ENCODE assay signal across 9 mouse cellular contexts in the genomic region with DNA sequence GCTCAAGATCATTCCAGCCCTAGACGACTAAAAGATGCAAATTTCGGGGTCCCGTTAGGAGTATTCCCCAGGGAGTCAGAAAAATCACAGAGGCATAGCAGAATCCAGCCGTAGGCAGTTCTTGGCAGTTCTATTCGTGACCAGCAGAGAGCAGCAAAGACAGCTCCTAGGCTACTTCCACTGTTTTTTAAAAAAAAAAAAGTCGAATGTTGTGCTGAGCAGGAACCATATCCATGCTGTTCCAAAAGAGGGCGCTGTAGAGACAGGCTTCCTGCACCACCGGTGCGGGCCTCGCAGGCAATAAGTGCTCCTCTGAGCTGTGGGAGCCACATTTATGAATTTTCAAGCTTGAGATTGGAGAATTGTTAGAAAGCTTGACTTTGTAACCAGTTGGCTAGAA. TPM values are rescaled to one million over a fixed set of nuclear protein-coding genes. Genes with fewer than 3 reads are reported as not detected.
DNase-seq lines count a peak whose midpoint lies in the region; ATAC-seq and TF ChIP-seq lines count a peak whose summit lies in the region.
"Had no signal": no experiment of that assay in that cellular context is flagged by ENCODE, and none has a peak within 500 bp of the region (broad histone marks: within the 10 kb centered on the region; RNA-seq: fewer than 3 reads in every experiment).

No protein-coding gene starts in this region.

- peak; percentile 67 for DNase-seq in hindbrain, embryonic 10.5 days (ENCODE audit: low spot score)
- DNase-seq in hindbrain, postnatal 0 days (ENCODE audit: low spot score): peak; percentile 95
- DNase-seq in left cerebral cortex, postnatal 10 days (ENCODE audit: extremely low spot score in 1 of 2, low spot score in 2 of 2): peak; percentile 82 to 86
- peak; percentile 55 for DNase-seq in neural tube, embryonic 10.5 days (ENCODE audit: extremely low spot score, low spot score)
- peak; percentile 77 for DNase-seq in stomach, postnatal 0 days (ENCODE audit: low spot score)

- H3K4me1 ChIP-seq in hindbrain, embryonic 10.5 days (replicated peaks): no peaks in the 10 kb centered on the region
- H3K4me1 ChIP-seq in hindbrain, embryonic 12.5 days: no peaks in the 10 kb centered on the region
- H3K4me1 ChIP-seq in bone marrow, adult 2 months (ENCODE audit: control insufficient read depth, insufficient read depth, low read length): peaks cover 6% of the 10 kb centered on the region
- no peaks in the 10 kb centered on the region for H3K4me1 ChIP-seq in embryonic fibroblast, embryonic 13.5 days (ENCODE audit: control insufficient read depth, insufficient read depth, low read length)
- H3K4me1 ChIP-seq in hindbrain, postnatal 0 days (ENCODE audit: insufficient read depth, low read length): no peaks in the 10 kb centered on the region
- H3K4me1 ChIP-seq in stomach, postnatal 0 days (replicated peaks; ENCODE audit: control insufficient read depth, insufficient read depth): no peaks in the 10 kb centered on the region

- no peak overlapping the region for H3K4me2 ChIP-seq in hindbrain, embryonic 12.5 days (replicated peaks)
- H3K4me2 ChIP-seq in hindbrain, postnatal 0 days (ENCODE audit: low read depth, low read length): no peak overlapping the region
- no peak overlapping the region for H3K4me2 ChIP-seq in stomach, postnatal 0 days (replicated peaks; ENCODE audit: low read depth)

- peak; percentile 69 for TF ChIP-seq CTCF in bone marrow, adult 2 months (IDR thresholded peaks at IDR 0.05; ENCODE audit: control insufficient read depth, insufficient read depth, low read length)
- 0 out of 2 replicates have a peak, but pooled peaks have one; percentile 31 for TF ChIP-seq CTCF in embryonic fibroblast, embryonic 13.5 days (IDR thresholded peaks at IDR 0.05; ENCODE audit: borderline replicate concordance, insufficient read depth, low read length)
- TF ChIP-seq CTCF in hindbrain, postnatal 0 days (IDR thresholded peaks at IDR 0.05; ENCODE audit: low read depth): peak; percentile 94
- TF ChIP-seq CTCF in stomach, postnatal 0 days (IDR thresholded peaks at IDR 0.05; ENCODE audit: low read depth): peak; percentile 96

- TF ChIP-seq EP300 in stomach, postnatal 0 days (optimal IDR thresholded peaks at IDR 0.05): no peak

- TF ChIP-seq POLR2A in bone marrow, adult 2 months (IDR thresholded peaks at IDR 0.05; ENCODE audit: borderline replicate concordance, control insufficient read depth, low read depth, low read length): no peak
- TF ChIP-seq POLR2A in embryonic fibroblast, embryonic 13.5 days (IDR thresholded peaks at IDR 0.05; ENCODE audit: low read depth, low read length): no peak

- no peak overlapping the region for H3K4me3 ChIP-seq in hindbrain, embryonic 10.5 days
- no peak overlapping the region for H3K4me3 ChIP-seq in hindbrain, embryonic 12.5 days
- H3K4me3 ChIP-seq in bone marrow, adult 2 months (replicated peaks; ENCODE audit: control insufficient read depth, low read depth, low read length): no peak overlapping the region
- no peak overlapping the region for H3K4me3 ChIP-seq in embryonic fibroblast, embryonic 13.5 days (ENCODE audit: insufficient read depth, low read length)
- no peak overlapping the region for H3K4me3 ChIP-seq in hindbrain, postnatal 0 days (ENCODE audit: low read length)
- no peak overlapping the region for H3K4me3 ChIP-seq in stomach, postnatal 0 days (ENCODE audit: low read depth, low read length)

- WGBS in hindbrain, embryonic 10.5 days: 10% methylated on average over 10 of the region's 10 CpGs
- WGBS in hindbrain, embryonic 12.5 days: 10% methylated on average over 10 of the region's 10 CpGs
- WGBS in bone marrow, adult 2 months: 3% methylated on average over 10 of the region's 10 CpGs
- whole genome bisulfite sequencing in hindbrain, postnatal 0 days: 6% methylated on average over 10 of the region's 10 CpGs
- 9% methylated on average over 10 of the region's 10 CpGs for WGBS in stomach, postnatal 0 days

- no peaks in the 10 kb centered on the region for H3K27me3 ChIP-seq in hindbrain, embryonic 10.5 days (ENCODE audit: insufficient read depth, poor library complexity, severe bottlenecking)
- no peaks in the 10 kb centered on the region for H3K27me3 ChIP-seq in hindbrain, embryonic 12.5 days
- H3K27me3 ChIP-seq in hindbrain, postnatal 0 days (ENCODE audit: insufficient read depth, low read length): no peaks in the 10 kb centered on the region
- H3K27me3 ChIP-seq in stomach, postnatal 0 days (ENCODE audit: control insufficient read depth, insufficient read depth, low read length): no peaks in the 10 kb centered on the region

- H3K9me3 ChIP-seq in hindbrain, embryonic 10.5 days: no peaks in the 10 kb centered on the region; the same call in 1 of the 2 replicates
- no peaks in the 10 kb centered on the region for H3K9me3 ChIP-seq in hindbrain, embryonic 12.5 days (replicated peaks)
- no peaks in the 10 kb centered on the region for H3K9me3 ChIP-seq in hindbrain, postnatal 0 days (ENCODE audit: low read length)
- no peaks in the 10 kb centered on the region for H3K9me3 ChIP-seq in stomach, postnatal 0 days (ENCODE audit: control insufficient read depth, low read length)

- no peak overlapping the region for H3K27ac ChIP-seq in hindbrain, embryonic 10.5 days
- no peak overlapping the region for H3K27ac ChIP-seq in hindbrain, embryonic 12.5 days
- H3K27ac ChIP-seq in bone marrow, adult 2 months (ENCODE audit: control insufficient read depth, insufficient read depth, low read depth, low read length, poor library complexity): no peak overlapping the region
- H3K27ac ChIP-seq in embryonic fibroblast, embryonic 13.5 days (ENCODE audit: insufficient read depth, low read length): no peak overlapping the region
- H3K27ac ChIP-seq in hindbrain, postnatal 0 days: no peak overlapping the region
- no peak overlapping the region for H3K27ac ChIP-seq in stomach, postnatal 0 days (replicated peaks)

- no peak for ATAC-seq in hindbrain, embryonic 12.5 days (ENCODE audit: low FRiP score)
- ATAC-seq in hindbrain, postnatal 0 days: peak; percentile 82
- peak; percentile 64; the same call in 1 of the 2 replicates for ATAC-seq in stomach, postnatal 0 days (ENCODE audit: low FRiP score, low TSS enrichment)

- H3K36me3 ChIP-seq in hindbrain, embryonic 10.5 days: no peaks in the 10 kb centered on the region
- no peaks in the 10 kb centered on the region for H3K36me3 ChIP-seq in hindbrain, embryonic 12.5 days
- no peaks in the 10 kb centered on the region for H3K36me3 ChIP-seq in hindbrain, postnatal 0 days (ENCODE audit: insufficient read depth, low read length)
- H3K36me3 ChIP-seq in stomach, postnatal 0 days (ENCODE audit: control insufficient read depth, insufficient read depth, low read length): no peaks in the 10 kb centered on the region

- H3K9ac ChIP-seq in hindbrain, embryonic 12.5 days: no peak overlapping the region
- H3K9ac ChIP-seq in hindbrain, postnatal 0 days (replicated peaks; ENCODE audit: low read length): no peak overlapping the region
- no peak overlapping the region for H3K9ac ChIP-seq in stomach, postnatal 0 days (ENCODE audit: low read length)

- intact Hi-C loops in left cerebral cortex, postnatal 10 days (cut with DNase I): loop anchor here (5.0 to 10.0 kb wide), 3 partner anchors 42 to 250 kb away; no protein-coding TSS in a partner anchor

RNA-seq across cellular contexts. Expression of a gene that starts 1.3 kb away (rescaled TPM):
- 35.8 and 36.8 TPM in 2 replicates for polyA plus RNA-seq in hindbrain, embryonic 10.5 days (2016; fragmentation: Nextera tagmentation; extraction: Ambion mirVana)
- 24.2 and 26.0 TPM in 2 replicates for polyA plus RNA-seq in hindbrain, embryonic 12.5 days (2016; fragmentation: Nextera tagmentation; extraction: Ambion mirVana)
- polyA plus RNA-seq in bone marrow, adult 2 months (2011; ENCODE audit: insufficient read depth, insufficient read length, low replicate concordance, missing spikeins): 4.2 and 7.9 TPM in 2 replicates
- polyA plus RNA-seq in embryonic fibroblast, embryonic 13.5 days (2011; ENCODE audit: insufficient read length, low read depth, missing spikeins): 23.6 and 25.4 TPM in 2 replicates
- total RNA-seq in hindbrain, postnatal 0 days (2014; rRNA removed): 21.1 and 27.2 TPM in 2 replicates
- polyA plus RNA-seq in hindbrain, postnatal 0 days (2015; fragmentation: Nextera tagmentation; extraction: Ambion mirVana): 14.3 and 15.1 TPM in 2 replicates
- total RNA-seq in left cerebral cortex, postnatal 10 days (2021): 10 to 100 TPM; 15.6 to 16.2 TPM
- 6.9 and 7.2 TPM in 2 replicates for polyA plus RNA-seq in stomach, postnatal 0 days (2015; fragmentation: Nextera tagmentation; extraction: Ambion mirVana)

RNA-seq across cellular contexts. Expression of a gene that starts 16.1 kb away (rescaled TPM):
- polyA plus RNA-seq in hindbrain, embryonic 10.5 days (2016; fragmentation: Nextera tagmentation; extraction: Ambion mirVana): 0.17 TPM in 1 of 2 replicates, not detected in the other
- polyA plus RNA-seq in hindbrain, embryonic 12.5 days (2016; fragmentation: Nextera tagmentation; extraction: Ambion mirVana): 0.34 and 0.85 TPM in 2 replicates
- 4.1 and 4.2 TPM in 2 replicates for polyA plus RNA-seq in bone marrow, adult 2 months (2011; ENCODE audit: insufficient read depth, insufficient read length, low replicate concordance, missing spikeins)
- 0.79 TPM in 1 of 2 replicates, not detected in the other for polyA plus RNA-seq in embryonic fibroblast, embryonic 13.5 days (2011; ENCODE audit: insufficient read length, low read depth, missing spikeins)
- 0.29 and 0.31 TPM in 2 replicates for total RNA-seq in hindbrain, postnatal 0 days (2014; rRNA removed)
- polyA plus RNA-seq in hindbrain, postnatal 0 days (2015; fragmentation: Nextera tagmentation; extraction: Ambion mirVana): 0.13 and 0.23 TPM in 2 replicates
- total RNA-seq in left cerebral cortex, postnatal 10 days (2021): 1 to 10 TPM in 1 of 2 experiments, under 1 TPM in 1; 0.79 to 1.5 TPM
- 0.21 and 0.36 TPM in 2 replicates for polyA plus RNA-seq in stomach, postnatal 0 days (2015; fragmentation: Nextera tagmentation; extraction: Ambion mirVana)

RNA-seq across cellular contexts. Expression of a gene that starts 50.8 kb away (rescaled TPM):
- polyA plus RNA-seq in hindbrain, embryonic 10.5 days (2016; fragmentation: Nextera tagmentation; extraction: Ambion mirVana): not detected in 2 replicates
- polyA plus RNA-seq in hindbrain, embryonic 12.5 days (2016; fragmentation: Nextera tagmentation; extraction: Ambion mirVana): not detected in 2 replicates
- polyA plus RNA-seq in bone marrow, adult 2 months (2011; ENCODE audit: insufficient read depth, insufficient read length, low replicate concordance, missing spikeins): not detected in 2 replicates
- polyA plus RNA-seq in embryonic fibroblast, embryonic 13.5 days (2011; ENCODE audit: insufficient read length, low read depth, missing spikeins): not detected in 2 replicates
- not detected in 2 replicates for total RNA-seq in hindbrain, postnatal 0 days (2014; rRNA removed)
- polyA plus RNA-seq in hindbrain, postnatal 0 days (2015; fragmentation: Nextera tagmentation; extraction: Ambion mirVana): not detected in 2 replicates
- total RNA-seq in left cerebral cortex, postnatal 10 days (2021): not detected
- not detected in 2 replicates for polyA plus RNA-seq in stomach, postnatal 0 days (2015; fragmentation: Nextera tagmentation; extraction: Ambion mirVana)
- total RNA-seq: adrenal gland, postnatal 4 days had no signal

RNA-seq across cellular contexts. Expression of a gene that starts 53.0 kb away (rescaled TPM):
- 8.0 and 9.1 TPM in 2 replicates for polyA plus RNA-seq in hindbrain, embryonic 10.5 days (2016; fragmentation: Nextera tagmentation; extraction: Ambion mirVana)
- polyA plus RNA-seq in hindbrain, embryonic 12.5 days (2016; fragmentation: Nextera tagmentation; extraction: Ambion mirVana): 10.8 and 11.8 TPM in 2 replicates
- polyA plus RNA-seq in bone marrow, adult 2 months (2011; ENCODE audit: insufficient read depth, insufficient read length, low replicate concordance, missing spikeins): 1.3 and 1.6 TPM in 2 replicates
- polyA plus RNA-seq in embryonic fibroblast, embryonic 13.5 days (2011; ENCODE audit: insufficient read length, low read depth, missing spikeins): 4.4 and 6.1 TPM in 2 replicates
- 6.6 and 7.3 TPM in 2 replicates for total RNA-seq in hindbrain, postnatal 0 days (2014; rRNA removed)
- polyA plus RNA-seq in hindbrain, postnatal 0 days (2015; fragmentation: Nextera tagmentation; extraction: Ambion mirVana): 6.1 and 6.9 TPM in 2 replicates
- 1 to 10 TPM; 4.2 to 4.7 TPM for total RNA-seq in left cerebral cortex, postnatal 10 days (2021)
- 3.4 and 3.8 TPM in 2 replicates for polyA plus RNA-seq in stomach, postnatal 0 days (2015; fragmentation: Nextera tagmentation; extraction: Ambion mirVana)

Comparison
In these comparisons a context has a peak if more than half of its experiments do, and no peak if none do; other contexts are left out.
1. CTCF ChIP-seq: peak in every context shown above with its lines; median percentile 96 in stomach, postnatal 0 days; 94 in hindbrain, postnatal 0 days; 69 in bone marrow, adult 2 months; 31 in embryonic fibroblast, embryonic 13.5 days.